Mouse (Mus musculus): ENCODE measurements around the gene Tmed1. TPM values are rescaled to one million over a fixed set of nuclear protein-coding genes. Genes with fewer than 3 reads are reported as not detected.
"Not testable (repeated sequence)": the region's sequence is repeated elsewhere in the genome, so short reads cannot be mapped to it uniquely, and the experiment has no call there.

Gene Tmed1
- polyA plus RNA-seq, 1 experiment = 32.1 TPM

DNA sequence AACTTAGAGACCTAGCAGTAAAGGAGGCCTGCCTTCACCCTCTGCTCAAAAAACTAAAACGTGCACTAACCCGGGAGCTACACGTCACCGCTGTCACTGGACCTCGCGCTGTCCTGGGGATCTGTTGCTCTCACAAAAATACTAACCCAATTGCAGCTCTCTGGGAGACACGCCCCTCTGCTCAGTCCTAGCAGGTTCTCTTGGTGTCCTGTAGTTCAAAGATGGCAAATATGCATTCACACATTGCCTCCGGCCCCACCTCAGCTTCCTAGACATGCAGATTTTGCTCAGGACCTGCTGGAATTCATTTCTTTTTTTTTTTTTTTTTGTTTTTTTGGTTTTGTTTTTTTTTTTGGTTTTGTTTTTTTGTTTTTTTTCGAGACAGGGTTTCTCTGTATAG is 19.4 kb downstream of the Tmed1 start:
- Histone ChIP-seq H3K27ac (ENCODE audit: insufficient read depth, low read length) (no peak overlapping the region), H3K4me3 (ENCODE audit: insufficient read depth, low read length) (no peak overlapping the region), H3K4me1 (ENCODE audit: control insufficient read depth, insufficient read depth, low read length) (peaks cover 18% of the 10 kb centered on the region)
- no peak for TF ChIP-seq POLR2A (IDR thresholded peaks at IDR 0.05; ENCODE audit: low read depth, low read length)
- TF ChIP-seq CTCF (IDR thresholded peaks at IDR 0.05; ENCODE audit: borderline replicate concordance, insufficient read depth, low read length) = no peak

DNA sequence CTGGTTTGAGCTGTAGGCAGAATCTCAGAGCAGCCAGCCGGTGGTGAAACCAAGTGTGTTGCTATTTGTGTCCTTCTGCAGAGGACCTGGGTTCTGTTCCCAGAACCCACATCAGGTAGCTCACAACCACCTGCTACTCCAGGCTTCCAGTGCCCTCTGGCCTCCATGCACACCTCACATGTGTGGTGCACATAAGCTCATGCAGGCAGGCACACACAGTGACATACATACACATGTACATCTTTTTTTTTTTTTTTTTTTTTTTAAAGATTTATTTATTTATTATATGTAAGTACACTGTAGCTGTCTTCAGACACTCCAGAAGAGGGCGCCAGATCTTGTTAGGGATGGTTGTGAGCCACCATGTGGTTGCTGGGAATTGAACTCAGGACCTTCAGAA is 21.8 kb downstream of the Tmed1 start:
- not testable (repeated sequence) for H3K27ac ChIP-seq (ENCODE audit: insufficient read depth, low read length); H3K4me1 ChIP-seq (ENCODE audit: control insufficient read depth, insufficient read depth, low read length)

DNA sequence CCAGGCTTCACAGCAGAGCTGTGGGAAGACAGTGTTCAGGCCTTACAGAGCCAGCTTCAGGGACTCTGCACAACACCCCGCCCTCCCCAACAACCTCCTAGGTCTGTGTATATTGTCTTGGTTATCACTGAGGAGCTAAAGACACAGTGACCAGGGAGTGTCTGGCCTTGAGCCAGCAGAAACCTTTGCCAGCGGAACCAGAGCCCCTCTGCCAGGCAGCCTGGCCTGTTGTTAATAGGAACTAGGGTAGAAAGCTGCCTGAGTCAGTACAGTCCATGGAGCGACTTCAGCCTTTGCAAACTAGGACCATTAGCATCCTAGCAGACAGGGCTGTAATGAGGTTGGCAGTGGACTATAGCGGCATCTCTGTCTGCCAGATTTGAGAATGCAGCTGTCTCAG is 26.0 kb downstream of the Tmed1 start:
- TF ChIP-seq POLR2A (IDR thresholded peaks at IDR 0.05; ENCODE audit: low read depth, low read length) (no peak), CTCF (IDR thresholded peaks at IDR 0.05; ENCODE audit: borderline replicate concordance, insufficient read depth, low read length) (no peak)
- no peak overlapping the region for H3K4me3 ChIP-seq (ENCODE audit: insufficient read depth, low read length)
- no peak overlapping the region for H3K27ac ChIP-seq (ENCODE audit: insufficient read depth, low read length)
- H3K4me1 ChIP-seq (ENCODE audit: control insufficient read depth, insufficient read depth, low read length) = no peaks in the 10 kb centered on the region

More for the DNA sequence above, 21.8 kb downstream of the Tmed1 start:
- H3K4me3 ChIP-seq (ENCODE audit: insufficient read depth, low read length) = not testable (repeated sequence)

DNA sequence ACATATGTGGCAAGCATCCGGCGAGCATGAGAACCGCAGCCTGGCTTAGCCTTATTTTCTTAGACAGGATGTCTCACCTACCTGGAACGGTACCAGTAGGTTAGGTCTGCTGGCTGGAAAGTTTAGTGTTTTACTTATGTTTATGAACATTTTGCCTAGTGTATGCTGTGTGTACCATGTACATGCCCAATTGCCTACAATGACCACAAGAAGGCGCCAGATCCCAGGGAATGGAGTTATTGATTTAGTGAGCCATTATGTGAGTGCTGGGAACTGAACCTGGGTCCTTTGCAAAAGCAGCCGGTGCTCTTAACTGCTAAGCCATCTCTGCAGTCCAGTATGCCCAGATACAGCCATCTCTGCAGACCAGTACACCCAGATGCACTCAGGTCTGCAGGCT is 32.3 kb downstream of the Tmed1 start:
- TF ChIP-seq CTCF (IDR thresholded peaks at IDR 0.05; ENCODE audit: borderline replicate concordance, insufficient read depth, low read length) (no peak), POLR2A (IDR thresholded peaks at IDR 0.05; ENCODE audit: low read depth, low read length) (no peak)
- H3K27ac ChIP-seq (ENCODE audit: insufficient read depth, low read length) = no peak overlapping the region
- no peak overlapping the region for H3K4me3 ChIP-seq (ENCODE audit: insufficient read depth, low read length)
- H3K4me1 ChIP-seq (ENCODE audit: control insufficient read depth, insufficient read depth, low read length) = no peaks in the 10 kb centered on the region

DNA sequence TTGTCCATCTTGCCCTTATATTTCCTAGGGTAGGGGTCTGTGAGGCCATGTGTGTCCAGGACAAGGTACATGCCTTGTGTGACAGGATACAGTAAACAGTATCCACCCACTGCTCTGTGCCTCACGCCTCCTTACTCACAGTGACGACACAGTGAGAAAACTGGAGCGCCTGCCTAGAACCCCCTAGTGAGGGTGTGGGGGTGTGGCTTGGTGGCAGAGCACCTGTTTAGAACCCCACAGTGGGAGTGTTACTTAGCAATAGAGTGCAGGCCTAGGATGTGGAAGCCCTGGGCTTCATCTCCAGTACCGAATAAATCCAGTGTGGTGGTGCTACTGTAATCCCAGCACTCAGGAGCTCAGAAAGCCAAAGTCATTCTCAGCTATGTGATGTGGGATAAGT is 37.1 kb downstream of the Tmed1 start:
- TF ChIP-seq CTCF (IDR thresholded peaks at IDR 0.05; ENCODE audit: borderline replicate concordance, insufficient read depth, low read length) (no peak), POLR2A (IDR thresholded peaks at IDR 0.05; ENCODE audit: low read depth, low read length) (no peak)

DNA sequence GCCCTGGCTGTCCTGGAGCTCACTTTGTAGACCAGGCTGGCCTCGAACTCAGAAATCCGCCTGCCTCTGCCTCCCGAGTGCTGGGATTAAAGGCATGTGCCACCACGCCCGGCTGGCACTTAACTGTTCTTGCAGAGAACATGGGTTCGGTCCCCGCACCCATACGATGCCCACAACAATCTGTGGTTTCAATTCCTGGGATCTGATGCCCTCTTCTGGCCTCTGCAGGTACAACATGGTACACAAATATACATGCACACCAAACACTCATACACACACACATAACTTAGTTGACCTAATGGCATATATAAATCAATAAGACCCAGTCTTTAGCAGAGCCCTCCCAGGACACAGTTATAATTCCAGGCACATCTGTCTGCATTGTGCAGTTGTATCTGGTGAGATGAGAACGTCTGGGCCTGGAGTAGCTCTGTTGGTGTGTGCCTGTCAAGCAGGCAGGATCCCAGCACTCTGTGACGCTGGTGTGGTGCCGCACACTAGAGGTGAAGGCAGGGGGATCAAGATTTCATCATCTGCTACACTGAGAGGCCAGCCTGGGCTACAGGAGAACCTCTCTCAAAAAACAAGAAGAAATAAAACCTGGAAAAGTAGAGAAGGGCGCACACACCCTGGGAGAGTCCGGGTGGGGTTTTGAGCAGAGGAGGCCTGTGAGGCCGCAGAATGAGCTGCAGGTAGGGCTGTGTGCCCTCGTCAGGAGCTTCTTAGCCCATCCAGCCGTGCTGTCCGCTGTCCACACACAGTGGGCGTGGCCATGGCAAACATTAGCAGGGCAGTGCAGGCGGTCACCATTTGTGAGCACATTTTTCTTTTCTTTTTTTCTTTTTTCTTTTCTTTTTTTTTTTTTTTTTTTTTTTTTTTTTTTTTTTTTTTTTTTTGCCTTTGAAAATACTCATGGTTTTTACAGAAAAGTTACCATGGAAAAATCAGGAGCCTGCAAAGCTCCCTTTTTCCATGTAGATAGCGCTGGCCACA is 40.7 kb downstream of the Tmed1 start:
- no peak overlapping the region for H3K4me3 ChIP-seq (ENCODE audit: insufficient read depth, low read length)
- no peaks in the 10 kb centered on the region for H3K4me1 ChIP-seq (ENCODE audit: control insufficient read depth, insufficient read depth, low read length)
- TF ChIP-seq POLR2A (IDR thresholded peaks at IDR 0.05; ENCODE audit: low read depth, low read length) (no peak), CTCF (IDR thresholded peaks at IDR 0.05; ENCODE audit: borderline replicate concordance, insufficient read depth, low read length) (no peak; the same call in 1 of the 2 replicates)
- H3K27ac ChIP-seq (ENCODE audit: insufficient read depth, low read length) = no peak overlapping the region

More for the DNA sequence above, 37.1 kb downstream of the Tmed1 start:
- H3K27ac ChIP-seq (ENCODE audit: insufficient read depth, low read length) = no peak overlapping the region
- H3K4me1 ChIP-seq (ENCODE audit: control insufficient read depth, insufficient read depth, low read length) = no peaks in the 10 kb centered on the region
- H3K4me3 ChIP-seq (ENCODE audit: insufficient read depth, low read length) = no peak overlapping the region

DNA sequence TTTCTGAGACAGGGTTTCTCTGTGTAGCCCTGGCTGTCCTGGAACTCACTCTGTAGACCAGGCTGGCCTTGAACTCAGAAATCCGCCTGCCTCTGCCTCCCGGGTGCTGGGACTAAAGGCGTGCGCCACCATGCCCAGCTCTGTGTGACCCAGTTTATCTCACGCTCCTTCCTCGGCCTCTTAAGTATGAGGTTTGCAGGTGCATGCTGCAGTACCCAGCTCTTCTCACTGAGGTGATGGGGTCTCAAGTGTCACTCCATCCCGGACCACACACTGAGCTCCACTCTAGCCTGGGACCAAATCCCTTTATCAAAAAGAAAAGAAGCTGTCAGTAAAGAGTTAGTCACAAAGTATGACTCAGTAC is 45.5 kb downstream of the Tmed1 start:
- H3K4me3 ChIP-seq (ENCODE audit: insufficient read depth, low read length); H3K27ac ChIP-seq (ENCODE audit: insufficient read depth, low read length): not testable (repeated sequence)
- peaks cover 18% of the 10 kb centered on the region for H3K4me1 ChIP-seq (ENCODE audit: control insufficient read depth, insufficient read depth, low read length)

DNA sequence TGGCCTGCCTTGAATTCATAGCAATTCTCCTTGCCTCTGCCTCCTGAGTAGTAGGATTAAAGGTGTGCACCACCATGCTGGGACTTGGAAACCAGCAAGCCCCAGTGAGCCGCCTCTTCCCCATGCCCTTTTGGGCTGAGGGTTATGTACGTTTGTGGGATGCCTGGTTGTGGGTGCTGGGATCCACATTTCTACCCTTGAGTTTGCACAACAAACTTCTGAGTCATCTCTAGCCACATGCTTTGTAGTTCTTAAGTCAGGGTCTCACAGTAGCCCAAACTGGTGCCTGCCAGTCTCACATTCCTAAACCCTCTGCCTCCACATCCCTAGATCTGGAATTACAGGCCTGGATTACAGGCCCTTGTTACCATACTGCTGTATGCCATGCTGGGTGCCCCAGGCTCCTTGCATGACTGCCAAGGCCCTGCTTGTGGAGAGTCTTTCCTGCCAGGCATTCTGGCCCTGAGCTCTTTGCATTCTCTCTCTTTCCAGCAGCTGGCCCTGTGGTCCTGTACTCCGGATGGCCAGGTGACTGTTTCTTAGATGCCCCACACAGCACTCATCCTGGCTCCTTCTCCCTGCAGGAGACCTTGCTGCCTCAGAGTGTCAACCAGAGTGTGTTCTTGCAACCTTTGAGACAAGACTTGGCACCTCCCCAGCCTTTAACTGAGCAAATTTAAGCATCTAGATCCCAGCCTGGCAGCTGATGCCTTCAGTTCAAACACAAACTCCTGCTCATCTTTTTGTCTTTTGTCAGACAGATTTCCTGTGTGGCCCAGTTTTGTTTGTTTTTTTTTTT is 46.1 kb downstream of the Tmed1 start:
- H3K4me3 ChIP-seq (ENCODE audit: insufficient read depth, low read length) = no peak overlapping the region
- H3K4me1 ChIP-seq (ENCODE audit: control insufficient read depth, insufficient read depth, low read length) = peaks cover 18% of the 10 kb centered on the region
- TF ChIP-seq POLR2A (IDR thresholded peaks at IDR 0.05; ENCODE audit: low read depth, low read length) = no peak
- TF ChIP-seq CTCF (IDR thresholded peaks at IDR 0.05; ENCODE audit: borderline replicate concordance, insufficient read depth, low read length) = no peak
- 0 out of 2 replicates have a peak overlapping the region, but pooled peaks have one; percentile 1 for H3K27ac ChIP-seq (ENCODE audit: insufficient read depth, low read length)

DNA sequence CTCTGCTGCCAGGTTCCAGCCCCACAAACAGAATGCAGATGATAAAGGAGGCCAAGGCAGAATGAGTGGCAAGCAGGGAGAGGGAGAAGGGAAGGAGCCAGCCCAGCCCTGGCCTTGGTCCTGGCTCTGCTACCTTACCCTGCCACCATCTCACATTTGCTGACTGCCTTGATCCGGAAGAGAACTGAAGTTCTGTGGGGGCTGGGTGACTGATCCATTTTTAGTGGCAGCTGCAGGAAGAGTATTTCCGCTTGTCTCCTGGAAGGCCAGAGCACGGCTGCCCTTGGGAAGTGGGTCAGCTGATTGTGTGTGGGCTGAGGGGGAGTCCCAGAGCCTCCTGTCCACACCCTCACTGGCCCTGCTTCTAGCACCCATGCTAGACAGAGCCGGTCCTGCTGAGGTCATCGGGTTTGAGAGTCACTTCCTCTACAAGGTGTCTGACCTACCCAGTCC is 46.9 kb downstream of the Tmed1 start:
- H3K4me3 ChIP-seq (ENCODE audit: insufficient read depth, low read length) = no peak overlapping the region
- 0 out of 2 replicates have a peak overlapping the region, but pooled peaks have one; percentile 1 for H3K27ac ChIP-seq (ENCODE audit: insufficient read depth, low read length)
- H3K4me1 ChIP-seq (ENCODE audit: control insufficient read depth, insufficient read depth, low read length) = peaks cover 18% of the 10 kb centered on the region
- TF ChIP-seq POLR2A (IDR thresholded peaks at IDR 0.05; ENCODE audit: low read depth, low read length) (no peak), CTCF (IDR thresholded peaks at IDR 0.05; ENCODE audit: borderline replicate concordance, insufficient read depth, low read length) (no peak)

Data from embryonic fibroblast, embryonic 13.5 days (primary cell).